Mouse (Mus musculus) cortical plate, adult 2 months (tissue): Measurements from ENCODE around the gene Hck.

Experiments
- CTCF ChIP-seq: fragments of 200-500 bp; IDR thresholded peaks from 2 replicates; pipeline ENCODE4 v1.5.1; 2011; ENCODE audit warnings: mild to moderate bottlenecking, control low read depth, low read length; ENCODE audit not compliant: insufficient read depth; ENCODE audit errors: extremely low read depth
- POLR2A ChIP-seq: fragments of 200-500 bp; IDR thresholded peaks from 2 replicates; pipeline ENCODE4 v1.6.1; 2011; ENCODE audit warnings: mild to moderate bottlenecking, low read length, control low read depth; ENCODE audit not compliant: insufficient read depth; ENCODE audit errors: extremely low read depth

- TF ChIP-seq CTCF = no peak
- no peak for TF ChIP-seq POLR2A
Observed at GRCm38 (mm10) chr2:153171966-153172365, 63.7 kb downstream of the Hck start.
